Mouse (Mus musculus): ENCODE results near the gene Ubl3.

GRCm38 (mm10) chr5:148547870-148548456 is 4.6 kb downstream of the Ubl3 start:
- TF ChIP-seq CTCF (IDR thresholded peaks at IDR 0.05; ENCODE audit: low read depth, low read length) (no peak), GATA1 (IDR thresholded peaks at IDR 0.05; ENCODE audit: borderline replicate concordance, low read length) (no peak), POLR2AphosphoS5 (IDR thresholded peaks at IDR 0.05; ENCODE audit: insufficient replicate concordance, low read depth, low read length) (no peak)
